Mouse (Mus musculus) spleen, postnatal 10 days (tissue): ENCODE measurements at regions not wholly inside any gene's neighbourhood (a gene's known extent, or its start where the extent isn't known, plus 50 kb on each side); places are given as distances from the start of the nearest gene placed in this dataset.

Experiments used
- DNase-seq, 2 experiments: peaks; one replicate each; pipeline ENCODE4 v3.0.0; 2021 to 2022; ENCODE audit warnings: low spot score in 2 of 2

DNA sequence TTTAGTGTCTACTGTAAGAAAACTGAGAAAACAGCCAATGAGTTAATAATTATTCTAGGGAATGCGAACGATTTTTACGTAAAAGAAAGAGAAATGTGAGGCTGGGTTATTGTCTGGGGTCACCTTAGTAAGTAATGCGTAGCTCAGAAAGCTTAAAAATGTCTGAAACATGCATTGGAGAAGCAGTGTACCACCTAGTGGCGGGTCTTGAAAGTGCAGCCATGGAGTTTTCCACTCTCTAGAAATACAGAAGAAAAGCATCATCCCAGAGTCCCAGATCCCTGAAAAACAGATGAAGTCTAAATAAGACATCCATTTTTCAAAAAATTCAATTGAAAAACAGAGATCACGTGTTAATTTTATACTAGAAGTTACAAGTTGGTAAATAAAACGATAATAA lies 67.0 kb upstream of the Pkn2 start:
- DNase-seq = peak; percentile 57 to 76

DNA sequence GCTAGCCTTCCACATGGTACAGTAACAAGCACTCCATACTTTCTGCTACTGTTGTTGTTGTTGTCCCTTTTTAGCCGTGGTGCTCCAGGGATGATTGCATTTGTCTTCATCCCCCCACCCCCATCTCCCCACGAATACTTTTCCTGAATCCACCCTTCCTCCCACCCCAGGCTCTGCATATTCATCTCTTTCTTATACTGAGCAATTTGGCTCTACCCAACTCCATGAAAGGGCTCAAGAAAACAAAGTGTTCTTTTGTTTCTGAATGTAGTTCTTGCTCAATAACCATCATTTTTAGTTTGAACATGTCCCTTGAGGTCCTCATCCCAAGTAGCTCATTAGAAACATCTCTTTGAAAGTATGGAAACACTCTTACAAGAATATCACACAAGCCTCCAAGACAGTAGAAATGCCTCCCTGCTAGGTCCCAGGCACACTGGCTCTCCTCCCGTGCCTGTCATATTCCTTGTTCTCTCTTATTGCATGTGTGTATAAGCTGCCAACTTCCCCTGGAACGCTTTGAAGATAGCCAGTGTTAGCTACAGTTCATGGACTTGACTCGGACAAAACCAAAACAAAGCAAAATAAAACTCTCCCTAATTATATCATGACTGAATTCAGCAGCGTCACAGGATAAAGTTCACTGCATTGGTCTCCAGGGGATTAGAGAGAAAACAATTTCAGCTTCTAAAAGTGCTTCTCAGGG lies 59.7 kb upstream of the Pkn2 start:
- DNase-seq = no peak

DNA sequence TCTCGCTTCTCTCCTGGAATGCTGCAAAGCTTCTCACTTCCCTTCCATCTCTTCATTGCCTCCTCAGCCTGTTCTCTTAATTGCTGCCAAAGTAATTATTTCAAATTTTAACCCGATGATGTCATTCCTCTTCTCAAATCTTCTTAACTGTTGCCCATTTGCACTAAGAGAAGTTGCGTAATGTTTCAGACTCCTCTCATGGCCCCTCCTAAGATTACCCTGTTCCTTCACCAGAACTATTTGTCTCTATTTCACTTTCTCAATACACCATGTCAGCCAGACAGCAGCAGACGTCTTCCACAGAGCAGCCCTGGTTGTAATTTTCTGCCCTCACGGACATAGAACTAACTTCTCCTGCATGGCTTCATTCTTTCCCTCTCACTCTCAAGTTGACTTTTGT lies 59.1 kb upstream of the Pkn2 start:
- no peak for DNase-seq

DNA sequence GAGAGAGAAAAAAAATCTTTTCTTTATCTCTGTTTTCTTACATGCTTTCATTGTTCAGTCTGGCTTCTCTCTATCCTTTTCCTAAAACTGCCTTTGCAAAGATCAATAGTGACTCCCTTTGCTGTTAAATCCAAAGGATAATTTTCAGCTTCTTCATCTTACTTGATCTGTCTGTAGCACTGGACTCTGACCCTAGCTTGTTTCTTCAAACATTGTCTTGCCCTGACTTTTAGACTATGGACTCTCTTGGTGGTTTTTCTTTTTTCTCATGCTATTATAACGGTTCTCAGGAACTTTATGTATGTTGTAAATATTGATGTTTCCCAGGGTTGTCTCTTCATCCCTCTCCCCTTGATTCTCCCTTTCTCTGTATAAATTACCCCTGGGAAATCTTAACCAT lies 58.0 kb upstream of the Pkn2 start:
- DNase-seq = no peak

DNA sequence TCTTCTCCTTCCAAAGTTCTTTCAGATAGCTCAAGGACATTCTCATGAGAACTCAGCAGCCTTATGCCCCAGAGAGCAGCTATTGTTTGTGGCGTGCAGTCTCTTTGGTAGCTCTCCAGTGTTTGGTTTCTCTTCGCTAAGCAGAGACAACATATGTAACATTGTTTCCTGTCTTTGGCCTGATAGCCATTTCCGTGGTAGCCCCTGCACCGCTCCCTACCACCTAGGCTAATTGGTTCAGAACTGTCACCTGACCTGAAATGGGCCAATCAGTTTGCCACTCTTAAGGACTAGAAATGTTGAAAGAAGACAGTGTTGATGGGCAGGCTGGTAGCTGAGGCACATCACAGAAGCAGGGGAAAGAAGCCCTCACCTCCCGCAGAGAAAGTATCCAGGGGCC lies 54.1 kb upstream of the Pkn2 start:
- DNase-seq = no peak

DNA sequence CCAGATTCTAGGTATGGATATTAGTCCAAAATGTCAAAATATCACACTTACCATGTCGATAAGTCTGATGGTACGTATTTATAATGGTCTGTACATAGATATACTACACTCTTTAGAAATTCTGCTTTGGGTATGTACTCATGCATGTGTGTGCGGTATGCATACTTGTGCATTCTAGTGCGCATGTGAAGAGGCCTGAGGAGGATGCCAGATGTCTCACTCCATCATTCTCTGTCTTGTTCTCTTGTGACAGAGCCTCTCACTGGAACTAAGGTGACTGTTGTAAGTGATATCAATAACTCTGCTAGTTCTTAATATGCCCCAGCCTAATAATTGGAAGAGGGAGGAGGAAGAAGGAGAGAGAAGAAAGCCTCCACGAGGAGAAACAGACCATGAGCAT lies 52.5 kb upstream of the Pkn2 start:
- no peak for DNase-seq

DNA sequence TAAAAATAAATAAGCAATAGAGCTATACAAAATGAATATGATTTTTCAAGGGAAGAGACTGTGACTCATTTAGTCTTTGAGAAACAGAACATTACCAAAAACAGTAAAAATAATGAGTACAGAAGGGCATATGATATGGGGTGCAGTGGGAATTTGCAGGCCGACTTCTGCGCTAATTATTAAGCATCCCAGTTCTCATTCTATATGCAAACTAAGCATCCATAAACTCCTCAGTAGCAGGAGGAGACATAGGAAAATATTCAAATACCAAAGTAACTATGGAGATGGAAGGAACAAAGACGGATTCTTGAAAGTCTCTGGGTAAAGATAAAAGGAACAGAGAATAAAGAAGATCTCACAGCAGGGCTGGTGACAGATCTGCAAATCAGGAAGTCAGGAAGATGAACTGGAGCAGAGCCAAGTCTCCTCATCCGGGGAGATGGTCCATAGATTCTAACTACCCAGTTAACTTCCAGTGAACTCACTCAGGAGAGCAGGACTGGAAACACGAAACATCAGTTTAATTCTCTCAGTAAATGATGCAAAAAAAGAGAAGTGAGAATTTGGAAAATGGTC lies 52.0 kb upstream of the Pkn2 start:
- no peak for DNase-seq
